Mouse (Mus musculus) hindlimb bud, embryonic 11.5 days (tissue): Measurements from ENCODE around the gene Dtnb.

Source experiments
- DNase-seq: peaks from one replicate; pipeline ENCODE4 v3.0.0-alpha.2; 2012; ENCODE audit warnings: low read depth, low spot score; ENCODE audit errors: extremely low spot score

Dtnb gene

GRCm38 (mm10) chr12:3570711-3571400, 1.3 kb upstream of the Dtnb start:
- no peak for DNase-seq

GRCm38 (mm10) chr12:3572581-3573397, 608 bp downstream of the Dtnb start:
- DNase-seq, result no peak

- no peak for DNase-seq
Measured at GRCm38 (mm10) chr12:3573410-3573809, 1.2 kb downstream of the Dtnb start.

- DNase-seq, result no peak
Measured at GRCm38 (mm10) chr12:3574670-3575069, 2.5 kb downstream of the Dtnb start.

- no peak for DNase-seq
Measured at GRCm38 (mm10) chr12:3579958-3580530, 7.9 kb downstream of the Dtnb start.

GRCm38 (mm10) chr12:3582604-3583003, 10.4 kb downstream of the Dtnb start:
- no peak for DNase-seq

- DNase-seq, result no peak
Measured at GRCm38 (mm10) chr12:3585525-3585924, 13.3 kb downstream of the Dtnb start.

- DNase-seq, result no peak
Measured at GRCm38 (mm10) chr12:3587010-3587409, 14.8 kb downstream of the Dtnb start.

- no peak for DNase-seq
Measured at GRCm38 (mm10) chr12:3590039-3590438, 17.9 kb downstream of the Dtnb start.

- DNase-seq, result no peak
Measured at GRCm38 (mm10) chr12:3591595-3591994, 19.4 kb downstream of the Dtnb start.

- no peak for DNase-seq
Measured at GRCm38 (mm10) chr12:3602786-3603185, 30.6 kb downstream of the Dtnb start.

- DNase-seq, result no peak
Measured at GRCm38 (mm10) chr12:3606202-3606601, 34.0 kb downstream of the Dtnb start.

GRCm38 (mm10) chr12:3609747-3610146, 37.6 kb downstream of the Dtnb start:
- peak; percentile 12 for DNase-seq

- peak; percentile 37 for DNase-seq
Measured at GRCm38 (mm10) chr12:3611871-3612270, 39.7 kb downstream of the Dtnb start.

GRCm38 (mm10) chr12:3615041-3615440, 42.9 kb downstream of the Dtnb start:
- no peak for DNase-seq

- no peak for DNase-seq
Measured at GRCm38 (mm10) chr12:3618144-3619020, 46.2 kb downstream of the Dtnb start.

GRCm38 (mm10) chr12:3619021-3619367, 46.8 kb downstream of the Dtnb start:
- DNase-seq, result no peak

GRCm38 (mm10) chr12:3626880-3627279, 54.7 kb downstream of the Dtnb start:
- DNase-seq, result no peak

- DNase-seq, result no peak
Measured at GRCm38 (mm10) chr12:3641931-3642330, 69.8 kb downstream of the Dtnb start.

- no peak for DNase-seq
Measured at GRCm38 (mm10) chr12:3656799-3657198, 84.6 kb downstream of the Dtnb start.

GRCm38 (mm10) chr12:3657234-3657633, 85.1 kb downstream of the Dtnb start:
- DNase-seq, result no peak
